Mouse (Mus musculus): ENCODE measurements around the gene Anks1. TPM values are rescaled to one million over a fixed set of nuclear protein-coding genes. Genes with fewer than 3 reads are reported as not detected.

Gene Anks1
- polyA plus RNA-seq, 1 experiment, result 29.0 TPM

DNA sequence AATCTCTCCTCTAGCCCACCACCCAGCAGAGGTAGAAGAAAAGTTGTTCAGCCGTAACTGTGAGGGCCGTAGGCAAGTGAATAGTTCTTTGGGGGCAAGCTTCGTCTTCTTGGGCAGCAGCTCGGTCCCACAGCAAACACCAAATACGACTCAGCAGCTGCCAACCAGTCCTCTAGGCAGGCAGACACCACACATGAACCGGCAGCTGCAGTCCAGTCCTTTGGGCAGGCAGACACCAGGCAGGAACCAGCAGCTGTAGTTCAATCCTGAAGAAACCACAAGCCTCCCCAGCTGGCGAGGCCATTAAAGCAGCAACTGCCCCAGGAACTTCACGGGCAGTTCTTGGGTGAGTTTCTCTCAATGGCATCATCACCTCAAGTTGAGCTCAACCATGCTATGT, 203.2 kb downstream of the Anks1 start:
- Histone ChIP-seq H3K4me3 (ENCODE audit: insufficient read depth, low read length) (no peak overlapping the region), H3K27ac (ENCODE audit: insufficient read depth, low read depth, low read length) (no peak overlapping the region), H3K4me1 (ENCODE audit: control insufficient read depth, insufficient read depth, low read length) (no peaks in the 10 kb centered on the region)
- no peak for TF ChIP-seq POLR2A (IDR thresholded peaks at IDR 0.05; ENCODE audit: borderline replicate concordance, low read depth, low read length)
- TF ChIP-seq CTCF (IDR thresholded peaks at IDR 0.05; ENCODE audit: low read depth, low read length), result no peak

Other genes with a start within 250 kb of the Anks1 start
- not detected in 2 replicates for gene Spdef, start 180.4 kb upstream of the Anks1 start, polyA plus RNA-seq (2012; ENCODE audit: insufficient read depth, insufficient read length, missing spikeins)
- gene D17Wsu92e, start 88.7 kb upstream of the Anks1 start, polyA plus RNA-seq (2012; ENCODE audit: insufficient read depth, insufficient read length, missing spikeins), result 75.8 and 81.8 TPM in 2 replicates
- 105 and 113 TPM in 2 replicates for gene Snrpc, start 71.2 kb upstream of the Anks1 start, polyA plus RNA-seq (2012; ENCODE audit: insufficient read depth, insufficient read length, missing spikeins)
- 7.5 TPM in 2 replicates for gene Uhrf1bp1, start 52.9 kb upstream of the Anks1 start, polyA plus RNA-seq (2012; ENCODE audit: insufficient read depth, insufficient read length, missing spikeins)
- gene Taf11, start 538 bp downstream of the Anks1 start, polyA plus RNA-seq (2012; ENCODE audit: insufficient read depth, insufficient read length, missing spikeins), result 30.7 and 33.2 TPM in 2 replicates
- not detected in 2 replicates for gene Tcp11, start 171.3 kb downstream of the Anks1 start, polyA plus RNA-seq (2012; ENCODE audit: insufficient read depth, insufficient read length, missing spikeins)
- gene Scube3, start 232.8 kb downstream of the Anks1 start, polyA plus RNA-seq (2012; ENCODE audit: insufficient read depth, insufficient read length, missing spikeins), result 0.11 TPM in 1 of 2 replicates, not detected in the other